Mouse (Mus musculus) Muller cell, postnatal 12 days (primary cell): ENCODE measurements around the gene Shld1.

Experiments used
- DNase-seq: peaks from one replicate; pipeline ENCODE4 v3.0.0-alpha.2; 2015; ENCODE audit errors: inconsistent ontology term

Shld1 gene

GRCm38 (mm10) chr2:132686756-132687737, at the start of gene Shld1:
TSS of gene Shld1 (plus strand) at chr2:132686931.
- peak; percentile 90 for DNase-seq

- no peak for DNase-seq
These were observed 48.4 kb upstream of the Shld1 start for GRCm38 (mm10) chr2:132638306-132638705.

GRCm38 (mm10) chr2:132639337-132639736, 47.4 kb upstream of the Shld1 start:
- DNase-seq = no peak

- DNase-seq = no peak
These were observed 45.5 kb upstream of the Shld1 start for GRCm38 (mm10) chr2:132641196-132641595.

GRCm38 (mm10) chr2:132643161-132643560, 43.6 kb upstream of the Shld1 start:
- no peak for DNase-seq

- no peak for DNase-seq
These were observed 39.6 kb upstream of the Shld1 start for GRCm38 (mm10) chr2:132646856-132647745.

GRCm38 (mm10) chr2:132649352-132649870, 37.3 kb upstream of the Shld1 start:
- DNase-seq = no peak

- no peak for DNase-seq
These were observed 36.2 kb upstream of the Shld1 start for GRCm38 (mm10) chr2:132650546-132650945.

- no peak for DNase-seq
These were observed 34.3 kb upstream of the Shld1 start for GRCm38 (mm10) chr2:132652476-132652875.

GRCm38 (mm10) chr2:132654834-132655495, 31.8 kb upstream of the Shld1 start:
- DNase-seq = no peak

GRCm38 (mm10) chr2:132657186-132657585, 29.5 kb upstream of the Shld1 start:
- no peak for DNase-seq

GRCm38 (mm10) chr2:132658412-132659120, 28.2 kb upstream of the Shld1 start:
- no peak for DNase-seq

- no peak for DNase-seq
These were observed 17.6 kb upstream of the Shld1 start for GRCm38 (mm10) chr2:132669091-132669490.

GRCm38 (mm10) chr2:132670290-132670689, 16.4 kb upstream of the Shld1 start:
- no peak for DNase-seq

GRCm38 (mm10) chr2:132672121-132672520, 14.6 kb upstream of the Shld1 start:
- DNase-seq = no peak

GRCm38 (mm10) chr2:132676111-132676510, 10.6 kb upstream of the Shld1 start:
- DNase-seq = no peak

GRCm38 (mm10) chr2:132685001-132685400, 1.7 kb upstream of the Shld1 start:
- no peak for DNase-seq

GRCm38 (mm10) chr2:132688611-132689021, 1.9 kb downstream of the Shld1 start:
- no peak for DNase-seq

GRCm38 (mm10) chr2:132689188-132689568, 2.4 kb downstream of the Shld1 start:
- no peak for DNase-seq

GRCm38 (mm10) chr2:132689569-132690231, 3.0 kb downstream of the Shld1 start:
- no peak for DNase-seq
